Mouse (Mus musculus) liver, embryonic 13.5 days (tissue): ENCODE results near the gene S1pr4. TPM values are rescaled to one million over a fixed set of nuclear protein-coding genes. Genes with fewer than 3 reads are reported as not detected.

Source experiments
- ATAC-seq: fragments of 200-750 bp; cut with Nextera tagmentation; 2 replicates; pipeline ENCODE4 v1.8.0; 2017; ENCODE audit warnings: low read depth, mild to moderate bottlenecking, moderate number of reproducible peaks, moderate library complexity
- DNase-seq: peaks from one replicate; pipeline ENCODE4 v3.0.0; 2022
- H3K27ac ChIP-seq: fragments of 300-500 bp; sonication (generic); 2 replicates; pipeline ENCODE4 v1.5.1; 2015; ENCODE audit warnings: moderate library complexity, mild to moderate bottlenecking, inconsistent platforms
- H3K27me3 ChIP-seq: fragments of 300-500 bp; sonication (generic); 2 replicates; pipeline ENCODE4 v1.6.1; 2015; ENCODE audit warnings: mild to moderate bottlenecking, inconsistent platforms
- H3K36me3 ChIP-seq: fragments of 300-500 bp; sonication (generic); 2 replicates; pipeline ENCODE4 v1.6.1; 2015; ENCODE audit warnings: mild to moderate bottlenecking, inconsistent platforms
- H3K4me1 ChIP-seq: fragments of 300-500 bp; sonication (generic); replicated peaks from 2 replicates; pipeline ENCODE4 v1.6.1; 2015; ENCODE audit warnings: inconsistent platforms
- H3K4me2 ChIP-seq: fragments of 300-500 bp; sonication (generic); 2 replicates; pipeline ENCODE4 v1.6.1; 2015; ENCODE audit warnings: inconsistent platforms, mild to moderate bottlenecking, moderate library complexity
- H3K4me3 ChIP-seq: fragments of 300-500 bp; sonication (generic); replicated peaks from 2 replicates; pipeline ENCODE4 v1.5.1; 2015; ENCODE audit warnings: mild to moderate bottlenecking, inconsistent platforms
- H3K9ac ChIP-seq: fragments of 300-500 bp; sonication (generic); 2 replicates; pipeline ENCODE4 v1.6.1; 2015; ENCODE audit warnings: mild to moderate bottlenecking, inconsistent platforms
- H3K9me3 ChIP-seq: fragments of 300-500 bp; sonication (generic); replicated peaks from 2 replicates; pipeline ENCODE4 v1.6.1; 2016; ENCODE audit warnings: inconsistent platforms
- WGBS: fragments of 180-500 bp; shearing (Covaris S2); methylation state at CpG from one replicate; pipeline ENCODE4 v1.1.7; 2015; ENCODE audit not compliant: insufficient replicate concordance; 5-methylcytosine and 5-hydroxymethylcytosine counted together
- microRNA-seq: library from miRNA; unstranded; fragments of <30 nt; microRNA quantifications from one replicate; pipeline ENCODE4, GENCODE M21; 2016
- polyA plus RNA-seq: library from polyadenylated mRNA; unstranded; fragments of >200 nt; fragmentation: Nextera tagmentation; extraction: Ambion mirVana; gene quantifications from 2 replicates; pipeline ENCODE4 v1.2.1, GENCODE M21; 2015

The S1pr4 gene
- polyA plus RNA-seq, 1 experiment from 2014 or later: 2.3 TPM

GRCm38 (mm10) chr10:81452237-81452946 lies 47.5 kb downstream of the S1pr4 start:
- Histone ChIP-seq H3K27ac (no peak overlapping the region), H3K9ac (no peak overlapping the region), H3K9me3 (no peaks in the 10 kb centered on the region), H3K4me2 (no peak overlapping the region), H3K4me3 (no peak overlapping the region), H3K4me1 (peaks cover 10% of the 10 kb centered on the region), H3K36me3 (no peaks in the 10 kb centered on the region), H3K27me3 (peaks cover 90% of the 10 kb centered on the region)
- 7% methylated on average over 36 of the region's 36 CpGs for WGBS
- ATAC-seq (no peak), DNase-seq (no peak)

GRCm38 (mm10) chr10:81451365-81451745 lies 48.6 kb downstream of the S1pr4 start:
- 45% methylated on average over 6 of the region's 6 CpGs for WGBS
- no peaks in the 10 kb centered on the region for H3K4me1 ChIP-seq
- H3K4me3 ChIP-seq: no peak overlapping the region
- DNase-seq (no peak), ATAC-seq (no peak)
- no peak overlapping the region for H3K9ac ChIP-seq
- no peak overlapping the region for H3K4me2 ChIP-seq
- H3K27ac ChIP-seq: no peak overlapping the region
- H3K36me3 ChIP-seq: no peaks in the 10 kb centered on the region
- H3K9me3 ChIP-seq: no peaks in the 10 kb centered on the region
- H3K27me3 ChIP-seq: peaks cover 80% of the 10 kb centered on the region

- H3K27me3 ChIP-seq: peaks cover 74% of the 10 kb centered on the region
- no peak for DNase-seq
- no peak overlapping the region for H3K27ac ChIP-seq
- no peaks in the 10 kb centered on the region for H3K9me3 ChIP-seq
- H3K4me3 ChIP-seq: no peak overlapping the region
- H3K9ac ChIP-seq: no peak overlapping the region
- H3K36me3 ChIP-seq: no peaks in the 10 kb centered on the region
- ATAC-seq: no peak
- H3K4me1 ChIP-seq: no peaks in the 10 kb centered on the region
- 44% methylated on average over 9 of the region's 9 CpGs for whole genome bisulfite sequencing
- H3K4me2 ChIP-seq: no peak overlapping the region
Measured at GRCm38 (mm10) chr10:81450641-81451364, 49.1 kb downstream of the S1pr4 start.

- Histone ChIP-seq H3K27me3 (peaks cover 69% of the 10 kb centered on the region), H3K4me3 (no peak overlapping the region), H3K9me3 (no peaks in the 10 kb centered on the region), H3K27ac (no peak overlapping the region), H3K9ac (no peak overlapping the region), H3K36me3 (no peaks in the 10 kb centered on the region), H3K4me1 (no peaks in the 10 kb centered on the region), H3K4me2 (no peak overlapping the region)
- WGBS: under 1% methylated on average over 7 of the region's 7 CpGs
- ATAC-seq: peak; percentile 65; the same call in 1 of the 2 replicates
- peak; percentile 68 for DNase-seq
Measured at GRCm38 (mm10) chr10:81450140-81450539, 49.8 kb downstream of the S1pr4 start.

Small RNA genes within 50 kb of the gene (microRNA-seq; reads per million reads assigned to microRNA genes)
- gene Gm25595: not detected

Other genes with a start within 250 kb of the S1pr4 start
- 1.2 and 1.8 TPM in 2 replicates for gene Matk, start 247.2 kb downstream of the S1pr4 start, polyA plus RNA-seq
- gene Mrpl54, start 233.2 kb downstream of the S1pr4 start, polyA plus RNA-seq: 130 and 134 TPM in 2 replicates
- 24.5 and 26.7 TPM in 2 replicates for gene Apba3, start 233.2 kb downstream of the S1pr4 start, polyA plus RNA-seq
- 0.35 and 0.43 TPM in 2 replicates for gene Tjp3, start 208.6 kb downstream of the S1pr4 start, polyA plus RNA-seq
- gene Pip5k1c, start 207.2 kb downstream of the S1pr4 start, polyA plus RNA-seq: 13.2 and 16.7 TPM in 2 replicates
- gene Cactin, start 179.0 kb downstream of the S1pr4 start, polyA plus RNA-seq: 29.5 and 33.0 TPM in 2 replicates
- gene Tbxa2r, start 171.4 kb downstream of the S1pr4 start, polyA plus RNA-seq: 5.2 and 5.3 TPM in 2 replicates
- gene Gipc3, start 156.9 kb downstream of the S1pr4 start, polyA plus RNA-seq: not detected in 2 replicates
- 27.1 and 30.3 TPM in 2 replicates for gene Hmg20b, start 149.7 kb downstream of the S1pr4 start, polyA plus RNA-seq
- 12.5 and 13.1 TPM in 2 replicates for gene Mfsd12, start 142.6 kb downstream of the S1pr4 start, polyA plus RNA-seq
- 1.2 and 1.4 TPM in 2 replicates for gene 4930404N11Rik, start 134.3 kb downstream of the S1pr4 start, polyA plus RNA-seq
- 89.5 and 94.1 TPM in 2 replicates for gene Fzr1, start 121.6 kb downstream of the S1pr4 start, polyA plus RNA-seq
- gene Dohh, start 115.7 kb downstream of the S1pr4 start, polyA plus RNA-seq: 61.1 and 68.7 TPM in 2 replicates
- 0.86 and 0.89 TPM in 2 replicates for gene Gm48551, start 115.7 kb downstream of the S1pr4 start, polyA plus RNA-seq
- gene Gm48552, start 111.1 kb downstream of the S1pr4 start, polyA plus RNA-seq: 0.93 TPM in 1 of 2 replicates, not detected in the other
- gene Smim24, start 107.1 kb downstream of the S1pr4 start, polyA plus RNA-seq: 1.8 TPM in 2 replicates
- 9.8 and 9.9 TPM in 2 replicates for gene Nfic, start 44.5 kb downstream of the S1pr4 start, polyA plus RNA-seq
- 0.13 and 0.15 TPM in 2 replicates for gene Celf5, start 17.4 kb downstream of the S1pr4 start, polyA plus RNA-seq
- gene Ncln, start 3.7 kb downstream of the S1pr4 start, polyA plus RNA-seq: 41.5 TPM in 2 replicates
- 7.2 and 7.5 TPM in 2 replicates for gene Gna15, start 24.1 kb upstream of the S1pr4 start, polyA plus RNA-seq
- 20.0 and 21.4 TPM in 2 replicates for gene Gna11, start 45.1 kb upstream of the S1pr4 start, polyA plus RNA-seq
- gene Aes, start 59.4 kb upstream of the S1pr4 start, polyA plus RNA-seq: 201 and 215 TPM in 2 replicates
- gene Tle2, start 74.4 kb upstream of the S1pr4 start, polyA plus RNA-seq: 2.3 and 2.7 TPM in 2 replicates
- gene Tle6, start 100.9 kb upstream of the S1pr4 start, polyA plus RNA-seq: 7.3 and 7.6 TPM in 2 replicates
- 0.50 and 0.56 TPM in 2 replicates for gene BC025920, start 106.1 kb upstream of the S1pr4 start, polyA plus RNA-seq
- gene Sirt6, start 127.7 kb upstream of the S1pr4 start, polyA plus RNA-seq: 10.7 and 10.9 TPM in 2 replicates
- gene Ankrd24, start 128.4 kb upstream of the S1pr4 start, polyA plus RNA-seq: 1.9 and 2.2 TPM in 2 replicates
- 1.7 and 2.6 TPM in 2 replicates for gene Gm10778, start 148.9 kb upstream of the S1pr4 start, polyA plus RNA-seq
- gene Zfp433, start 204.7 kb upstream of the S1pr4 start, polyA plus RNA-seq: 4.8 and 5.7 TPM in 2 replicates